Mouse (Mus musculus) olfactory bulb, adult 2 months (tissue): ENCODE results near the gene Nckap1.

Source experiments
- CTCF ChIP-seq: fragments of 200-500 bp; IDR thresholded peaks from 2 replicates; pipeline ENCODE4 v1.5.1; 2012; ENCODE audit warnings: low read depth, mild to moderate bottlenecking, low read length, moderate library complexity; ENCODE audit not compliant: insufficient read depth
- POLR2A ChIP-seq: fragments of 200-500 bp; IDR thresholded peaks from 2 replicates; pipeline ENCODE4 v1.6.1; 2012; ENCODE audit warnings: mild to moderate bottlenecking, low read depth, low read length, moderate library complexity; ENCODE audit not compliant: insufficient read depth

- TF ChIP-seq POLR2A (no peak), CTCF (no peak)
Measured at GRCm38 (mm10) chr2:80599850-80600249, 18.7 kb upstream of the Nckap1 start.
